Mouse (Mus musculus): ENCODE results near the gene Fam83g.

The Fam83g gene

GRCm38 (mm10) chr11:61717990-61718389 is 34.1 kb downstream of the Fam83g start:
- no peak for DNase-seq (ENCODE audit: low spot score)

- DNase-seq (ENCODE audit: low spot score), result no peak
Observed at GRCm38 (mm10) chr11:61719387-61719786, 35.5 kb downstream of the Fam83g start.

GRCm38 (mm10) chr11:61719826-61720225 is 35.9 kb downstream of the Fam83g start:
- DNase-seq (ENCODE audit: low spot score), result no peak

- DNase-seq (ENCODE audit: low spot score), result no peak
Observed at GRCm38 (mm10) chr11:61720636-61721035, 36.7 kb downstream of the Fam83g start, which contains the start of gene Slc5a10. Gene Slc5a10, minus strand, starts transcription at chr11:61720826.

- no peak for DNase-seq (ENCODE audit: low spot score)
Observed at GRCm38 (mm10) chr11:61722077-61722476, 38.2 kb downstream of the Fam83g start.

GRCm38 (mm10) chr11:61728037-61728436 is 44.1 kb downstream of the Fam83g start:
- DNase-seq (ENCODE audit: low spot score), result no peak

- no peak for DNase-seq (ENCODE audit: low spot score)
Observed at GRCm38 (mm10) chr11:61732672-61733071, 48.8 kb downstream of the Fam83g start.

GRCm38 (mm10) chr11:61737290-61737689 is 53.4 kb downstream of the Fam83g start:
- no peak for DNase-seq (ENCODE audit: low spot score)

- DNase-seq (ENCODE audit: low spot score), result no peak
Observed at GRCm38 (mm10) chr11:61740500-61740899, 56.6 kb downstream of the Fam83g start.

- DNase-seq (ENCODE audit: low spot score), result no peak
Observed at GRCm38 (mm10) chr11:61743768-61744167, 59.9 kb downstream of the Fam83g start.

- DNase-seq (ENCODE audit: low spot score), result no peak
Observed at GRCm38 (mm10) chr11:61744460-61744859, 60.6 kb downstream of the Fam83g start.

GRCm38 (mm10) chr11:61745781-61746180 is 61.9 kb downstream of the Fam83g start:
- no peak for DNase-seq (ENCODE audit: low spot score)

- DNase-seq (ENCODE audit: low spot score), result no peak
Observed at GRCm38 (mm10) chr11:61747161-61747560, 63.3 kb downstream of the Fam83g start.

GRCm38 (mm10) chr11:61751612-61752011 is 67.7 kb downstream of the Fam83g start:
- DNase-seq (ENCODE audit: low spot score), result no peak

- no peak for DNase-seq (ENCODE audit: low spot score)
Observed at GRCm38 (mm10) chr11:61757151-61757550, 73.3 kb downstream of the Fam83g start.
